Mouse (Mus musculus) G1E-ER4 (cell line): ENCODE data around the gene Vmn2r18. TPM values are rescaled to one million over a fixed set of nuclear protein-coding genes. Genes with fewer than 3 reads are reported as not detected.

Source experiments
- GATA1 ChIP-seq: IDR thresholded peaks from one replicate; pipeline ENCODE4 v1.8.0; 2012; ENCODE audit warnings: low read length, inconsistent platforms
- polyA plus RNA-seq: library from polyadenylated mRNA; stranded (reverse); fragments of >175 nt; gene quantifications from 2 replicates; pipeline ENCODE4 v1.2.3, GENCODE M21; 2012

Vmn2r18 gene
- polyA plus RNA-seq = not detected in 2 replicates

- no peak for TF ChIP-seq GATA1
Measured at GRCm38 (mm10) chr5:151605921-151606320, at the start of gene Vmn2r18. Vmn2r18 (minus strand) TSS chr5:151606021.

GRCm38 (mm10) chr5:151651411-151651784 is 45.6 kb upstream of the Vmn2r18 start:
- no peak for TF ChIP-seq GATA1

- TF ChIP-seq GATA1 = no peak
Measured at GRCm38 (mm10) chr5:151650700-151651410, 45.0 kb upstream of the Vmn2r18 start, which contains the start of gene Rfc3. Rfc3 (minus strand) TSS chr5:151651242.

GRCm38 (mm10) chr5:151644845-151645244 is 39.0 kb upstream of the Vmn2r18 start:
- no peak for TF ChIP-seq GATA1

- TF ChIP-seq GATA1 = no peak
Measured at GRCm38 (mm10) chr5:151642867-151643266, 37.0 kb upstream of the Vmn2r18 start.

DNA sequence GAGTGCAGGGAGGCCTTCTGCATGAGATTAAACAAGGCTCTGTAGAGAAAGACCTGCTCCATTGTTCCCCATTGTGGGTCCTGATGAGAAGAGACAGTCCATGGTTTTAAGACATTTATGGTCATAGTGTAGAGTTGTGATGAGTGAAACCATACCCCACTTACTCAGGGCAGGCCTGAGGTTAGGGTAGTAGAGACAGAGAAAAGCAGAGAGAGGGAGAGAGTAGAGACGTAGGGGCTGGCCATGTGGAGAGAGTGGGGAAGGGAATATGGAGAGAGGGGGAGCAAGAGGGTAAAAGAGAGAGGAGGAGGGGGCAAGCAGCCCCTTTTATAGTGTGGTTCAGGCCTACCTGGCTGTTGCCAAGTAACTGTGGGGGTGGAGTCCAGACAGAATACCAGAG is 36.3 kb upstream of the Vmn2r18 start:
- TF ChIP-seq GATA1 = no peak

- TF ChIP-seq GATA1 = no peak
Measured at GRCm38 (mm10) chr5:151601696-151602095, 4.1 kb downstream of the Vmn2r18 start.

Other genes starting within 250 kb of the Vmn2r18 start
- not detected in 2 replicates for gene Gm42906, start 177.9 kb downstream of the Vmn2r18 start, polyA plus RNA-seq
- gene Rfc3, start 45.2 kb upstream of the Vmn2r18 start, polyA plus RNA-seq = 18.2 and 23.7 TPM in 2 replicates